Mouse (Mus musculus) activated CD4-positive, CD25-positive, alpha-beta regulatory T cell (primary cell): ENCODE results near the gene Smagp. TPM values are rescaled to one million over a fixed set of nuclear protein-coding genes. Genes with fewer than 3 reads are reported as not detected.

Source experiments
- polyA plus RNA-seq, 2 experiments: library from polyadenylated mRNA; unstranded; fragments of 100-300 nt; shearing (Covaris generic); gene quantifications; one replicate each; pipeline ENCODE4 v1.2.1; 2017

The Smagp gene
- 1 to 10 TPM in 1 of 2 experiments, under 1 TPM in 1; 0.76 to 2.0 TPM for polyA plus RNA-seq

DNA sequence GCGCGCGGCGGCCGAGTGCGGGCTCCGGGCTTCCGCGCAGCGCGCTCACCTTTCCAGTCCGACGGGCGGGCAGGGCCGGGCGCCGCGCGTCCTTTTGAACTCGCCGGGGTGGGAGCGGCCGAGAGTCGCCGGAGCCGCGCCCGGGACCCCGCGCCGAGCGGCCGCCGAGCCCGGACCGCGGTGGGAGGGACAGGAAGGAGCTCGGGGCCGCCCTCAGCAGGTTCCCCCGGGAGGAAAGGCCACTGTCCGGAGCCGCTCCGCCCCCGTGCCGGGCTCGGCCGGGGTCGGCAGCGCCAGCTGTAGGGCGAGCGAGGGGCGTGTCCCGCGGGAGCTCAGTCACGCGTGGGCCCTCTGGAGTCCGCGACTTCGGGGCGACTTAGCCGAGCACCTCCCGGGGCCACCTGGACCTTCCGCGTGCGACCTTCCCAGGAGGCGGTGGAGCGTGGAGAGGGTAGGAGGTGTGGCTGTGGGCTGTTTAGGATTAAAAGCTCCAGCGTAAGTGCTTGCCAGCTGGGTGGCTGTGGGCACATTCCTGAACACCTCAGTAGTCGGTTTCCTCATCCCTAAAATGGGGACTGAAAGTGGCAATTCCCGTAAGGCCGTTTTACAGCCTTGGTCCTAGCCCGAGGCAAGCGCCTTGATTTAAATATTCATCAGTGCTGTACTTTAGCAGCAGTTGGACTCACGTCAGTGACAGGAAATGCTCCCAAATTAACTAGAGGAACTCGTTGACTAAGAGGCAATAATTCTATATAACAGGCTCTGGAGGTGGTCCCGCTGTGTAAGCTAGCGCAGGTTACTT, at the start of gene Smagp:
TSS of gene Smagp (minus strand) at position 241 of the 802 bp plus-strand sequence.

DNA sequence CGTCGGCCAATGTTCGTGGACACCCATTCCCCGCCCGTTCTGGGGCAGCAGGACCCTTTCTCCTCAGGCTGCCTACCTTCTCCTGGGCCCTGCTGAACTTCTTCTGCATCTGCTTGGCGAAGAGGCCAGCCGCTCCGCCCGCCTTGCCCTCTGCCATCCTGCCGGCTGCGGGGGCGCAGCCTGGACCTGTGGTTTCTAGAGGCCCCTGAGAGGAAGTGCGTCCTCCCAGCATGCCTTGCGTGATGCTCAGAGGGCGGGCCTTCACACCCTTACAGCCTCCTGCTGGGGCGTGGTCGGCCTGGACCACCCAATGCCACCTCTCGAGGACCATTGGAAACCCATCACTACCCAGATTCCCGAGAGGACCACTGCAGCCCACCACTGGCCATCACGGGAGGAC, 32.6 kb upstream of the Smagp start, which contains the start of gene Bin2:
TSS of gene Bin2 (minus strand) at position 217 of the 400 bp plus-strand sequence.

DNA sequence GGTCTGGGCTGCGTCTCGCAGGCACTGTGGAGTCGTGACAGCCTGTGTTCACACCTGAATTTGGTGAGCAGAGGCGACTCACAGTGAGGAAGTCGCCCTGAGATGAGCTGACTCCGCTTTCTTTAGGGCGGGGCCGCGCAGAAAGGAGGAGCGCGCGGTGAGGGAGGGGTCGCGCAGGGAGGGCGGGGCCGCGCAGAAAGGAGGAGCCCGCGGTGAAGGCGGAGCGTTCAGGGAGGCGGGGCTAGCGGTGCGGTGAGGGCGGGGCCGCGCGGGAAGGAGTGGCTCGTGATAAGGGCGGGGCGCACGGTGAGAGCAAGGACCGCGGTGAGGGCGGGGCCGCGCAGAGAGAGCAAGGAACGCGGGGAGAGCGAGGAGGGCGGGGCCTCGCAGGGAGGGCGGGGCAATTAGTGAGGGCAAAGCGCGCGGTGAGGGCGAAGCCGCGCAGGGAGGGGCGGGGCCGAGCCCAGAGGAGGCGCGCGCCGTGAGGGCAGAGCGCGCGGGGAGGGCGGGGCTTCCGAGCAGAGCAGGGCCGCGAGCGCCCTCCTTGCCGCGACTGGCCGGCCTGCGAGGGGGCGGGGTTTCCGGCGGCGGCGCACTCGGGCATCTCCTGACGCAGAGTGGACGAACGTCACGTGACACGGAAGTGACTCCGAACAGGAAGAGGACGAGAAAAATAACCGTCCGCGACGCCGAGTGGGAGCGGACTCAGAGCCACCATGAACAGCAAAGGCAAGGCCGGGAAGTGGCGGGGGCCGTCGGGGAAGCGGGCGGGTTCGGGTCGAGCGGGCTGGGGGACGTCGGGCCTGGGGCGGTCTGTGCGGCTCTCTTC, 21.5 kb downstream of the Smagp start, which contains the start of gene Dazap2:
TSS of gene Dazap2 (plus strand) at position 354 of the 829 bp plus-strand sequence.

DNA sequence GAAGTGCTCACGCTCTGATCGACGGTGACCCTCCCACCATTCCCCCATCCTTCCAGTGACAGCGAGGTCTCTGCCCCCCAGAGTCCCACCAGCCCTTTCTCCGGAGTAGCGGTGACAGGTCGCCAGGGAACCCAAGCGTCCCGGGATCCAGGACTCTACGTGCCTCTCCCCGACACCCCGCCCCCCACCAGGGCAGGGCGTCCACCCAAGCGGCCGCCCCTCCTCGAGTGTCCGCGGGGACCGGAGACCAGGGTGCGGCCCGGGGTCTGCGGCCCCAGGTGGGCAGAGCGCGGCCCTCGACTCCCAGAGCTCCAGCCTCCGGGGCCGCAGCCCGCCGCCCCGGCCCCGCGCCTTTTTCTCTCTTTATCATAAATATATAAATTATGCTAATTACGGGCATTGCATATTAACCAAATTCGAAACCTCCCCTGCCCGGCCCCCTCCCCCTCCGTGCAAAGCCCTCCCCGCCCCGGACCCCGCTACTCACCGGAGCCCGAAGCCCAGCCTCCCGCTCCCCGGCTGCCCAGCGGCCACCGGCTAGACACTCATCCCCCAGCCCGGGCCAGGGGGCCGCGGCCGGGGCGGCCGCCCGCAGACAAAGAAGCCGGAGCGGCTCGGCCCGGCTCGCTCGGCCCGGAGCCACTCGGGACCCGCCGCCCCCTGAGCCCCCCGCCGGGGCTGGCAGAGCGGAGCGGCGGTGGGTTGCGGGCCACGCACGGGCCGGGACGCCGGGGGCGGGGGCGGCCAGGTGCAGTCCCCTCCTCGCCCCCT, 37.3 kb downstream of the Smagp start, which contains the start of gene Pou6f1:
TSS of gene Pou6f1 (minus strand) at position 709 of the 771 bp plus-strand sequence.

Other genes starting within 250 kb of the Smagp start
- under 1 TPM in 1 of 2 experiments, not detected in 1; 0.49 TPM for gene Gm5475, start 214.8 kb downstream of the Smagp start, polyA plus RNA-seq
- gene Slc11a2, start 211.9 kb downstream of the Smagp start, polyA plus RNA-seq, result 10 to 100 TPM; 27.5 to 29.9 TPM
- gene Letmd1, start 167.9 kb downstream of the Smagp start, polyA plus RNA-seq, result 10 to 100 TPM; 30.1 to 32.2 TPM
- gene Csrnp2, start 141.5 kb downstream of the Smagp start, polyA plus RNA-seq, result 1 to 10 TPM; 4.1 to 4.9 TPM
- 1 to 10 TPM; 5.4 to 6.9 TPM for gene Tfcp2, start 84.9 kb downstream of the Smagp start, polyA plus RNA-seq
- 10 to 100 TPM in 1 of 2 experiments, 1 to 10 TPM in 1; 8.0 to 12.6 TPM for gene Pou6f1, start 37.0 kb downstream of the Smagp start, polyA plus RNA-seq
- 100 to 1,000 TPM; 647 to 669 TPM for gene Dazap2, start 21.6 kb downstream of the Smagp start, polyA plus RNA-seq
- 100 to 1,000 TPM; 729 to 768 TPM for gene Bin2, start 32.6 kb upstream of the Smagp start, polyA plus RNA-seq
- gene Cela1, start 51.0 kb upstream of the Smagp start, polyA plus RNA-seq, result 10 to 100 TPM; 17.7 to 24.2 TPM
- 100 to 1,000 TPM in 1 of 2 experiments, 10 to 100 TPM in 1; 92.9 to 164 TPM for gene Galnt6, start 92.4 kb upstream of the Smagp start, polyA plus RNA-seq
- 10 to 100 TPM; 13.1 to 19.4 TPM for gene Slc4a8, start 124.8 kb upstream of the Smagp start, polyA plus RNA-seq
- 1 to 10 TPM in 1 of 2 experiments, not detected in 1; 1.7 TPM for gene Scn8a, start 232.9 kb upstream of the Smagp start, polyA plus RNA-seq